Mouse (Mus musculus): ENCODE measurements at regions not wholly inside any gene's neighbourhood (a gene's known extent, or its start where the extent isn't known, plus 50 kb on each side); places are given as distances from the start of the nearest gene placed in this dataset.

GRCm38 (mm10) chr8:15840632-15841252 is 794.9 kb upstream of the BB014433 start:
- in situ Hi-C loops (cut with MboI; ENCODE audit: low pct_unique_long_range_greater_than_20kb): no loop called here
- ChIA-PET CTCF (no interaction called here), POLR2A (no interaction called here)
- no peak for DNase-seq (ENCODE audit: low read depth, low spot score)
- H3K27me3 ChIP-seq: no peaks in the 10 kb centered on the region
- ATAC-seq: no peak
- no peak for TF ChIP-seq CTCF (IDR thresholded peaks at IDR 0.05)

DNA sequence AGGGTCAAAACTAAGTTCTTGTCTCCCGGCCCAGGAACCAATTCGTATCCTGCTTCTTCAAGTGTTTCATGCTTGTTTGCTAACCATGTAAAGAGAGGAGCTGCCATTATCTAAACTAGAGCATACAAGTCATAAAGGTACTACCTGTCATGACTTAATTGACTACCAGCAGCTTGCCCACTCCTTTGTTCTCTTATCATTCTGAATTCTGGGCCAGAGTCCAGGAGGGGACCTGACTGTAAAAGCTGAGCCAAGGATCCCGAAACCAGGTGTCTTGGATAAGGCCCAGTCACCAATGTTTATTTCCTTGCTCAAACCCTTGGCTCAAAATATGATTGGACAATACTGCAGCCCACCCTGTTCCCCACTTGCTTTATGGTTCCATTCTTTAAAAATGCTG is 786.9 kb upstream of the BB014433 start:
- no peak for TF ChIP-seq CTCF (IDR thresholded peaks at IDR 0.05)
- ATAC-seq: no peak
- CTCF ChIA-PET: interaction anchor here (0.9 to 1.2 kb wide), 2 partner anchors 12 to 24 kb away, joined by 3 to 5 read pairs; no protein-coding TSS in a partner anchor
- in situ Hi-C loops (cut with MboI; ENCODE audit: low pct_unique_long_range_greater_than_20kb): no loop called here
- DNase-seq (ENCODE audit: low read depth, low spot score): no peak
- POLR2A ChIA-PET: no interaction called here
- peaks cover 3% of the 10 kb centered on the region for H3K27me3 ChIP-seq

DNA sequence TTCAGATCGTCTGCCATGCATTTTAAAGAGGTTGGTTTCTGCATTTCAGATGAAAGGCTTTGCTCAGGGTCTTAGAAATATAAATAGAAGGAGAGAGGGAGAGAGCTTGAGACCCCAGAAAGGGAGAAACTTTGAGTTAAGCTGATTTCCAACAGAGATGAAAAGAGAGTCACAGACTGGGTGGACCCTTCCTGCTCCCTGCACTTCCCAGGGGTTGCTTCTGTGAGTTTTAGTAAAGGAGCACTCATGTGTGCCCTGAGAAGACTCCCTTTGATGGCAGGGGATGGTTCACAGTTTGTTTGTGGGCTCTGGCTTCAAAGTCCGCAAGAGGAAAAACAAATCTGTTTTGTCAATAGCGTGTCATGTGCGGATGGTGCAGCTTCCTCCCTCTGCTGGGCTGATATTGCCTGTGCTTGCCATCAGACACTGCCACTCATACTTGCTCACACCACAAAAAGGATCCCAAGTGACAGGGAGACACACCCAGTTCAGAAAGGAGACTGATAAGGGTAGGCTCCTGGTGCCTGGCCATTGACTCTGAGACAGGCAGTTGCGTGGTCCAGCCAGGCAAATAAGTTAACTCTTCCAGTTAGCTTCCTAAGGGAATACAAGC is 775.8 kb upstream of the BB014433 start:
- TF ChIP-seq CTCF (IDR thresholded peaks at IDR 0.05): no peak
- ATAC-seq (no peak), DNase-seq (ENCODE audit: low read depth, low spot score) (no peak)
- ChIA-PET CTCF (no interaction called here), POLR2A (no interaction called here)
- in situ Hi-C loops (cut with MboI; ENCODE audit: low pct_unique_long_range_greater_than_20kb): no loop called here
- H3K27me3 ChIP-seq: peaks cover 12% of the 10 kb centered on the region

DNA sequence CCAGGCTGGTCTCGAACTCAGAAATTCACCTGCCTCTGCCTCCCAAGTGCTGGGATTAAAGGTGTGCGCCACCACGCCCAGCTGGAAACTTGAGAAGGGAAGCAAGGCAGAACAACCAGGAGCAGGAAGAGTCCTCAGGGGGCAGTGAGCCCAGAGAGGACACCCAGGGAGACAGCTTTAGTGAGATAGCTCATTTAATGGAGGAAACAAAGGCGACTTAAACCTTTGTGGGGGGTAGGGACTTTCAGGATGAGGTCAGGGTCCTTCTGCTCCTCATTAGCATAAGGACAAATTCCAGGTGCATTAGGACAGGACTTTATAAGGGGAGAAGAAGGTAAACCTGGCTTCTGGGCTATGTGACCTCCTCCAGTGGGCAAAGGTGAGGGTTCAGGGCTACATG is 742.5 kb upstream of the BB014433 start:
- ATAC-seq (no peak), DNase-seq (ENCODE audit: low read depth, low spot score) (no peak)
- no peak for TF ChIP-seq CTCF (IDR thresholded peaks at IDR 0.05)
- no peaks in the 10 kb centered on the region for H3K27me3 ChIP-seq
- ChIA-PET CTCF (no interaction called here), POLR2A (no interaction called here)
- in situ Hi-C loops (cut with MboI; ENCODE audit: low pct_unique_long_range_greater_than_20kb): no loop called here

Measured in Patski (cell line).